Mouse (Mus musculus) thymus, adult 2 months (tissue): ENCODE results near the gene Arl15. TPM values are rescaled to one million over a fixed set of nuclear protein-coding genes. Genes with fewer than 3 reads are reported as not detected.

ENCODE experiments used
- DNase-seq: peaks from one replicate; pipeline ENCODE4 v3.0.0; 2021
- H3K27ac ChIP-seq: fragments of 200-500 bp; 2 replicates; pipeline ENCODE4 v1.5.1; 2012; ENCODE audit warnings: low read length, control low read depth; ENCODE audit not compliant: control insufficient read depth, insufficient read depth
- H3K27me3 ChIP-seq: fragments of 200-500 bp; 2 replicates; pipeline ENCODE4 v1.6.1; 2012; ENCODE audit warnings: mild to moderate bottlenecking, low read length, moderate library complexity, mixed read lengths; ENCODE audit not compliant: control insufficient read depth, insufficient read depth
- H3K36me3 ChIP-seq: fragments of 200-500 bp; 2 replicates; pipeline ENCODE4 v1.6.1; 2012; ENCODE audit warnings: mild to moderate bottlenecking, low read length, moderate library complexity; ENCODE audit not compliant: control insufficient read depth, insufficient read depth
- H3K4me1 ChIP-seq: fragments of 200-500 bp; replicated peaks from 2 replicates; pipeline ENCODE4 v1.6.1; 2012; ENCODE audit warnings: low read length; ENCODE audit not compliant: control insufficient read depth, insufficient read depth
- H3K4me3 ChIP-seq: fragments of 200-500 bp; 2 replicates; pipeline ENCODE4 v1.5.1; 2012; ENCODE audit warnings: mild to moderate bottlenecking, low read length, control low read depth, moderate library complexity; ENCODE audit not compliant: control insufficient read depth, insufficient read depth
- CTCF ChIP-seq: fragments of 200-500 bp; IDR thresholded peaks from 2 replicates; pipeline ENCODE4 v1.5.1; 2012; ENCODE audit warnings: mild to moderate bottlenecking, control low read depth, low read length, moderate library complexity, borderline replicate concordance; ENCODE audit not compliant: control insufficient read depth, poor library complexity, insufficient read depth; ENCODE audit errors: extremely low read depth
- POLR2A ChIP-seq: fragments of 200-500 bp; IDR thresholded peaks from 2 replicates; pipeline ENCODE4 v1.6.1; 2012; ENCODE audit warnings: mild to moderate bottlenecking, low read length, control low read depth, moderate library complexity; ENCODE audit not compliant: control insufficient read depth, poor library complexity, insufficient read depth; ENCODE audit errors: extremely low read depth
- WGBS: fragments of 180-500 bp; shearing (Covaris S2); methylation state at CpG from one replicate; pipeline ENCODE4 v1.1.7; 2018; 5-methylcytosine and 5-hydroxymethylcytosine counted together
- polyA plus RNA-seq: library from polyadenylated mRNA; depleted of rRNA; stranded (reverse); fragments of >200 nt; gene quantifications from 2 replicates; pipeline ENCODE4 v1.2.3, GENCODE M21; 2012

Gene Arl15
- polyA plus RNA-seq, 1 experiment = 4.9 TPM

- Histone ChIP-seq H3K36me3 (no peaks in the 10 kb centered on the region), H3K4me1 (peaks cover 5% of the 10 kb centered on the region; the same call in 1 of the 2 replicates), H3K27me3 (no peaks in the 10 kb centered on the region), H3K27ac (no peak overlapping the region), H3K4me3 (no peak overlapping the region)
- TF ChIP-seq POLR2A (no peak), CTCF (no peak)
- no peak for DNase-seq
- WGBS = 33% methylated on average over 6 of the region's 6 CpGs
These were observed 18.3 kb downstream of the Arl15 start for GRCm38 (mm10) chr13:113812593-113812975.

- no peak for TF ChIP-seq POLR2A
- no peak for TF ChIP-seq CTCF
- no peak overlapping the region for H3K27ac ChIP-seq
- H3K4me1 ChIP-seq = peaks cover 5% of the 10 kb centered on the region; the same call in 1 of the 2 replicates
- DNase-seq = no peak
- H3K36me3 ChIP-seq = no peaks in the 10 kb centered on the region
- no peaks in the 10 kb centered on the region for H3K27me3 ChIP-seq
- 98% methylated on average over 8 of the region's 8 CpGs for WGBS
- no peak overlapping the region for H3K4me3 ChIP-seq
These were observed 19.8 kb downstream of the Arl15 start for GRCm38 (mm10) chr13:113814121-113814520.

DNA sequence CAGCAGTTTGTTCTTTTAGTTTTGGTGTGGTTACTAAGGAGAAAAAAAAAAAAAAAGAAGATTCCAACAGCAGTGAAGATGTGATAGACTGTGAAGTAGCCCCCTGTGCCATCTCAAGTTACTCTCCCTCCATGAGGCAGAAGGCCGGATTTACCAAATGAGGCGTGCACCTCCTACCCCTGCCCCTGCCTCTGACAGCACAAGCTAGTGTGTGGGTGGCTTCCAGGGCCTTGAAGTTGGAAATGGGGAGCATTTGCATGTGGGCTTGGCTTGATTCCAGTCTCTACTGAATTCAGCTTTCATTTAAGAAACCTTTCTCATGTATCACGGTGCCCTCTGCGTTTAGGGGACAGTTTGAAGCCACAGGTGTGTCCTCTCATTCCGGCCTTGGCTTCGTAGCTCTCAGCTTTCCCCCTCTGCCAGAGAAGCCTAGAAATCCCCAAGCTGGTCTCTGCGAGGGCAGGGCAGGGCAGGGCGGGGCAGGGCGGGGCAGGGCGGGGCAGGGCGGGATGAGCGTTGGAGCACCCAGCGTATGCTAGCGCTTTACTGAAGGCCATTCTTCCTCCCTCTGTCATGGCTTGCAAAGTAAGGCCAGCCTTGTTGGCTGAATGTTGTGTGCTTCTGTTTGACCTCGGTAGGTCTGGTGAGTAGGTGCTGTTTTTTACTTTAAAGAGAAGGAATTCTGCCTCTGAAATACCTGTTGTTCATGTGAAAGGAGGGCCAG, 21.6 kb downstream of the Arl15 start:
- Histone ChIP-seq H3K4me3 (no peak overlapping the region), H3K27me3 (no peaks in the 10 kb centered on the region), H3K27ac (no peak overlapping the region), H3K4me1 (peaks cover 5% of the 10 kb centered on the region; the same call in 1 of the 2 replicates), H3K36me3 (no peaks in the 10 kb centered on the region)
- WGBS = 87% methylated on average over 15 of the region's 15 CpGs
- no peak for DNase-seq
- TF ChIP-seq POLR2A (no peak), CTCF (no peak)

DNA sequence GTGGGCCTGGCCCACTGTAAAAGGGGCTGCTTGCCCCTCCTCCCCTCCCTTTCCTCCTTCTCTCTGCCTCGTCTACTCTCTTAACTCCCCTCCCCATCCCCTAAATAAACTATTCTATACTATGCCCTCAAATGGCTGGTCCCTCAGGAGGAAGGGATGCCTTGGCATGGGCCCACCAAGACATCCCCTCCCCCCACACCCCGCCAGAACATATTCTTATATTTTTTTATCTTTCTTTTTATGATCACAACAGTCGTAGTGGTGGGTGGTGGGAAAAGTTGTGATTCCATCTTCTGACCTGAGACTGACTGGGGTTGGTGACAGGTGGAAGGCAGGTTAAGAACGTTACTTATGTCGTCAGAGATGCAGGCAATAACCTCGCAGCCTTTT, 22.1 kb downstream of the Arl15 start:
- Histone ChIP-seq H3K36me3 (no peaks in the 10 kb centered on the region), H3K27me3 (no peaks in the 10 kb centered on the region), H3K4me1 (peaks cover 5% of the 10 kb centered on the region; the same call in 1 of the 2 replicates), H3K4me3 (no peak overlapping the region), H3K27ac (no peak overlapping the region)
- TF ChIP-seq CTCF = no peak
- TF ChIP-seq POLR2A = no peak
- 93% methylated on average over 6 of the region's 6 CpGs for WGBS
- DNase-seq = no peak

- Histone ChIP-seq H3K4me1 (peaks cover 2% of the 10 kb centered on the region), H3K36me3 (no peaks in the 10 kb centered on the region), H3K27ac (no peak overlapping the region), H3K4me3 (no peak overlapping the region), H3K27me3 (no peaks in the 10 kb centered on the region)
- no peak for TF ChIP-seq POLR2A
- TF ChIP-seq CTCF = no peak
- no peak for DNase-seq
- WGBS = 91% methylated on average over 7 of the region's 7 CpGs
These were observed 24.7 kb downstream of the Arl15 start for GRCm38 (mm10) chr13:113819006-113819405.

GRCm38 (mm10) chr13:113820176-113820575, 25.9 kb downstream of the Arl15 start:
- Histone ChIP-seq H3K4me3 (no peak overlapping the region), H3K27ac (no peak overlapping the region)

DNA sequence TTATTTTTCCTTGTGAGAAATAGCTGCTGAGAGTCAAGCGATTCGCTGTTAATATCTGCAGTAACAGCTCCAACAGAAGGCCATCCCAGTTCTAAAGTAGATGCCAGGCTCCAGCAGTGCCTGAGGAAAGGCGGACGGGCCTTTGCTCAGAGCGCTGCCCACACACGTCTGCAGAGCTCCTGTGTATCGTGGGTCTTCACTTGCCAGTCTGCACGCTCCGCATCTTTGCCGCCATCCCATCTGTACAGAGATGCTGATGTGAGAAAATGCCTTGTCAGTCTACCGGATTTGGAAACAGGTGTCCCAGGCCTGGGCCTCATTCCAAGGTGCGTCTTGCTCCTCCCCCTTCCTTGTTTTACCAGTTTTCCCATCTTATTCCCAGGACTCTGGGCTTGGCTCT, 27.6 kb downstream of the Arl15 start:
- 97% methylated on average over 12 of the region's 12 CpGs for WGBS
- no peak for TF ChIP-seq POLR2A
- TF ChIP-seq CTCF = no peak
- Histone ChIP-seq H3K4me1 (peaks cover 2% of the 10 kb centered on the region), H3K27me3 (no peaks in the 10 kb centered on the region), H3K27ac (no peak overlapping the region), H3K36me3 (no peaks in the 10 kb centered on the region), H3K4me3 (no peak overlapping the region)
- no peak for DNase-seq

More at GRCm38 (mm10) chr13:113820176-113820575, 25.9 kb downstream of the Arl15 start:
- no peaks in the 10 kb centered on the region for H3K36me3 ChIP-seq
- no peak for DNase-seq
- H3K27me3 ChIP-seq = no peaks in the 10 kb centered on the region
- H3K4me1 ChIP-seq = peaks cover 2% of the 10 kb centered on the region
- TF ChIP-seq POLR2A = no peak
- no peak for TF ChIP-seq CTCF
- WGBS = 97% methylated on average over 3 of the region's 3 CpGs
